Mouse (Mus musculus) neutrophil, adult 59 days (primary cell): ENCODE data around the gene Gpc4. TPM values are rescaled to one million over a fixed set of nuclear protein-coding genes. Genes with fewer than 3 reads are reported as not detected.

Experiments used
- total RNA-seq, 2 experiments: library from RNA; stranded (reverse); gene quantifications; 1 replicate in 1 of 2; 2 replicates in 1 of 2; pipeline ENCODE4 v1.2.4; 2023

Gene Gpc4
- total RNA-seq: 1 to 10 TPM in 1 of 2 experiments, under 1 TPM in 1; 0.73 to 2.4 TPM

GRCm38 (mm10) chrX:52164738-52165554 lies at the start of gene Gpc4:
Gene Gpc4 (minus strand): TSS chrX:52165252.

Other genes starting within 250 kb of the Gpc4 start
- not detected for gene 1700080O16Rik, start 192.5 kb downstream of the Gpc4 start, total RNA-seq